Mouse (Mus musculus) embryonic facial prominence, embryonic 10.5 days (tissue): ENCODE measurements at regions not wholly inside any gene's neighbourhood (a gene's known extent, or its start where the extent isn't known, plus 50 kb on each side); places are given as distances from the start of the nearest gene placed in this dataset.

Experiments
- DNase-seq: peaks from one replicate; pipeline ENCODE4 v3.0.0-alpha.2; 2017; ENCODE audit warnings: low spot score
- H3K27ac ChIP-seq: fragments of 300-500 bp; sonication (generic); replicated peaks from 2 replicates; pipeline ENCODE4 v1.5.1; 2016; ENCODE audit warnings: mild to moderate bottlenecking
- H3K27me3 ChIP-seq: fragments of 300-500 bp; sonication (generic); replicated peaks from 2 replicates; pipeline ENCODE4 v1.6.1; 2016; ENCODE audit warnings: low read depth, mild to moderate bottlenecking; ENCODE audit not compliant: poor library complexity, severe bottlenecking
- H3K36me3 ChIP-seq: fragments of 300-500 bp; sonication (generic); replicated peaks from 2 replicates; pipeline ENCODE4 v1.6.1; 2016; ENCODE audit warnings: mild to moderate bottlenecking, moderate library complexity
- H3K4me1 ChIP-seq: fragments of 300-500 bp; sonication (generic); 2 replicates; pipeline ENCODE4 v1.6.1; 2016
- H3K4me3 ChIP-seq: fragments of 300-500 bp; sonication (generic); 2 replicates; pipeline ENCODE4 v1.5.1; 2016; ENCODE audit warnings: mild to moderate bottlenecking, moderate library complexity
- H3K9me3 ChIP-seq: fragments of 300-500 bp; sonication (generic); 2 replicates; pipeline ENCODE4 v1.6.1; 2016; ENCODE audit warnings: mild to moderate bottlenecking
- WGBS: fragments of 180-500 bp; shearing (Covaris S2); methylation state at CpG from one replicate; pipeline ENCODE4 v1.1.7; 2016; 5-methylcytosine and 5-hydroxymethylcytosine counted together

GRCm38 (mm10) chr6:55627228-55627627 lies 53.8 kb downstream of the Neurod6 start:
- H3K27me3 ChIP-seq: no peaks in the 10 kb centered on the region
- H3K4me3 ChIP-seq: no peak overlapping the region
- no peaks in the 10 kb centered on the region for H3K36me3 ChIP-seq
- 77% methylated on average over 5 of the region's 5 CpGs for WGBS
- no peak for DNase-seq
- H3K9me3 ChIP-seq: no peaks in the 10 kb centered on the region
- H3K4me1 ChIP-seq: no peaks in the 10 kb centered on the region
- no peak overlapping the region for H3K27ac ChIP-seq

GRCm38 (mm10) chr6:55620366-55620765 lies 60.7 kb downstream of the Neurod6 start:
- Histone ChIP-seq H3K4me1 (no peaks in the 10 kb centered on the region), H3K36me3 (no peaks in the 10 kb centered on the region), H3K9me3 (no peaks in the 10 kb centered on the region), H3K27me3 (no peaks in the 10 kb centered on the region), H3K27ac (no peak overlapping the region), H3K4me3 (no peak overlapping the region)
- 84% methylated on average over 3 of the region's 3 CpGs for WGBS
- no peak for DNase-seq

GRCm38 (mm10) chr6:55617922-55618481 lies 63.1 kb downstream of the Neurod6 start:
- Histone ChIP-seq H3K27me3 (no peaks in the 10 kb centered on the region), H3K4me1 (no peaks in the 10 kb centered on the region), H3K4me3 (no peak overlapping the region), H3K36me3 (no peaks in the 10 kb centered on the region), H3K27ac (no peak overlapping the region), H3K9me3 (no peaks in the 10 kb centered on the region)
- peak; percentile 11 for DNase-seq
- 69% methylated on average over 13 of the region's 13 CpGs for whole genome bisulfite sequencing

GRCm38 (mm10) chr6:55610395-55610794 lies 70.7 kb downstream of the Neurod6 start:
- Histone ChIP-seq H3K27ac (no peak overlapping the region), H3K4me3 (no peak overlapping the region), H3K36me3 (no peaks in the 10 kb centered on the region), H3K4me1 (no peaks in the 10 kb centered on the region), H3K27me3 (no peaks in the 10 kb centered on the region), H3K9me3 (no peaks in the 10 kb centered on the region)
- no peak for DNase-seq
- 88% methylated on average over 3 of the region's 3 CpGs for WGBS

GRCm38 (mm10) chr6:55609976-55610375 lies 71.1 kb downstream of the Neurod6 start:
- DNase-seq: no peak
- no peaks in the 10 kb centered on the region for H3K9me3 ChIP-seq
- no peaks in the 10 kb centered on the region for H3K27me3 ChIP-seq
- no peaks in the 10 kb centered on the region for H3K4me1 ChIP-seq
- no peaks in the 10 kb centered on the region for H3K36me3 ChIP-seq
- H3K27ac ChIP-seq: no peak overlapping the region
- 88% methylated on average over 1 of the region's 1 CpGs for WGBS
- no peak overlapping the region for H3K4me3 ChIP-seq

GRCm38 (mm10) chr6:55609053-55609452 lies 72.0 kb downstream of the Neurod6 start:
- no peak for DNase-seq
- 85% methylated on average over 1 of the region's 1 CpGs for WGBS
- Histone ChIP-seq H3K36me3 (no peaks in the 10 kb centered on the region), H3K27ac (no peak overlapping the region), H3K27me3 (no peaks in the 10 kb centered on the region), H3K4me1 (no peaks in the 10 kb centered on the region), H3K9me3 (no peaks in the 10 kb centered on the region), H3K4me3 (no peak overlapping the region)

GRCm38 (mm10) chr6:55597088-55597487 lies 84.0 kb downstream of the Neurod6 start:
- Histone ChIP-seq H3K27me3 (no peaks in the 10 kb centered on the region), H3K36me3 (no peaks in the 10 kb centered on the region), H3K4me3 (no peak overlapping the region), H3K27ac (no peak overlapping the region), H3K9me3 (no peaks in the 10 kb centered on the region), H3K4me1 (no peaks in the 10 kb centered on the region)
- no peak for DNase-seq
- WGBS: 84% methylated on average over 4 of the region's 4 CpGs

GRCm38 (mm10) chr6:55592126-55592525 lies 88.9 kb downstream of the Neurod6 start:
- no peak for DNase-seq
- H3K27ac ChIP-seq: no peak overlapping the region

GRCm38 (mm10) chr6:55581106-55581505 lies 100.0 kb downstream of the Neurod6 start:
- Histone ChIP-seq H3K9me3 (no peaks in the 10 kb centered on the region), H3K36me3 (no peaks in the 10 kb centered on the region), H3K27ac (no peak overlapping the region), H3K4me3 (no peak overlapping the region), H3K27me3 (no peaks in the 10 kb centered on the region), H3K4me1 (no peaks in the 10 kb centered on the region)
- 49% methylated on average over 6 of the region's 6 CpGs for WGBS
- DNase-seq: no peak

More at GRCm38 (mm10) chr6:55592126-55592525, 88.9 kb downstream of the Neurod6 start:
- Histone ChIP-seq H3K4me1 (no peaks in the 10 kb centered on the region), H3K4me3 (no peak overlapping the region), H3K27me3 (no peaks in the 10 kb centered on the region), H3K9me3 (no peaks in the 10 kb centered on the region), H3K36me3 (no peaks in the 10 kb centered on the region)
- 82% methylated on average over 4 of the region's 4 CpGs for WGBS

GRCm38 (mm10) chr6:55580036-55580435 lies 101.0 kb downstream of the Neurod6 start:
- H3K27me3 ChIP-seq: no peaks in the 10 kb centered on the region
- no peaks in the 10 kb centered on the region for H3K36me3 ChIP-seq
- 32% methylated on average over 5 of the region's 5 CpGs for WGBS
- no peak overlapping the region for H3K4me3 ChIP-seq
- no peak for DNase-seq
- no peak overlapping the region for H3K27ac ChIP-seq
- H3K4me1 ChIP-seq: no peaks in the 10 kb centered on the region
- H3K9me3 ChIP-seq: no peaks in the 10 kb centered on the region

GRCm38 (mm10) chr6:55579611-55580010 lies 101.5 kb downstream of the Neurod6 start:
- Histone ChIP-seq H3K27ac (no peak overlapping the region), H3K36me3 (no peaks in the 10 kb centered on the region), H3K4me3 (no peak overlapping the region), H3K27me3 (no peaks in the 10 kb centered on the region), H3K4me1 (no peaks in the 10 kb centered on the region), H3K9me3 (no peaks in the 10 kb centered on the region)
- DNase-seq: no peak
- 73% methylated on average over 9 of the region's 9 CpGs for WGBS

GRCm38 (mm10) chr6:55579105-55579504 lies 102.0 kb downstream of the Neurod6 start:
- Histone ChIP-seq H3K36me3 (no peaks in the 10 kb centered on the region), H3K4me3 (no peak overlapping the region), H3K27me3 (no peaks in the 10 kb centered on the region), H3K4me1 (no peaks in the 10 kb centered on the region), H3K27ac (no peak overlapping the region), H3K9me3 (no peaks in the 10 kb centered on the region)
- 46% methylated on average over 5 of the region's 5 CpGs for WGBS
- DNase-seq: peak; percentile 24

GRCm38 (mm10) chr6:55578051-55578450 lies 103.0 kb downstream of the Neurod6 start:
- WGBS: 90% methylated on average over 1 of the region's 1 CpGs
- H3K27me3 ChIP-seq: no peaks in the 10 kb centered on the region
- no peak overlapping the region for H3K4me3 ChIP-seq
- no peak for DNase-seq
- no peaks in the 10 kb centered on the region for H3K9me3 ChIP-seq
- no peaks in the 10 kb centered on the region for H3K4me1 ChIP-seq
- no peaks in the 10 kb centered on the region for H3K36me3 ChIP-seq
- H3K27ac ChIP-seq: no peak overlapping the region

GRCm38 (mm10) chr6:55567521-55567920 lies 113.5 kb downstream of the Neurod6 start:
- no peaks in the 10 kb centered on the region for H3K27me3 ChIP-seq
- DNase-seq: no peak
- H3K4me1 ChIP-seq: no peaks in the 10 kb centered on the region
- WGBS: 94% methylated on average over 2 of the region's 2 CpGs
- no peaks in the 10 kb centered on the region for H3K9me3 ChIP-seq
- H3K27ac ChIP-seq: no peak overlapping the region
- H3K36me3 ChIP-seq: no peaks in the 10 kb centered on the region
- no peak overlapping the region for H3K4me3 ChIP-seq
